Mouse (Mus musculus) neural tube, embryonic 14.5 days (tissue): ENCODE data around the gene Pygb. TPM values are rescaled to one million over a fixed set of nuclear protein-coding genes. Genes with fewer than 3 reads are reported as not detected.

Experiments used
- ATAC-seq: fragments of 200-750 bp; cut with Nextera tagmentation; 2 replicates; pipeline ENCODE4 v1.8.0; 2017; ENCODE audit warnings: low read depth, mild to moderate bottlenecking, moderate TSS enrichment, moderate library complexity
- H3K27ac ChIP-seq: fragments of 300-500 bp; sonication (generic); 2 replicates; pipeline ENCODE4 v1.5.1; 2014; ENCODE audit warnings: low read depth, mild to moderate bottlenecking, control low read depth, low read length, moderate library complexity, mixed read lengths
- H3K27me3 ChIP-seq: fragments of 300-500 bp; sonication (generic); 2 replicates; pipeline ENCODE4 v1.6.1; 2014; ENCODE audit warnings: low read length; ENCODE audit not compliant: control insufficient read depth, insufficient read depth
- H3K36me3 ChIP-seq: fragments of 300-500 bp; sonication (generic); 2 replicates; pipeline ENCODE4 v1.6.1; 2014; ENCODE audit warnings: low read length, mixed read lengths; ENCODE audit not compliant: control insufficient read depth, insufficient read depth
- H3K4me1 ChIP-seq: fragments of 300-500 bp; sonication (generic); 2 replicates; pipeline ENCODE4 v1.6.1; 2014; ENCODE audit warnings: low read length; ENCODE audit not compliant: control insufficient read depth, insufficient read depth
- H3K4me2 ChIP-seq: fragments of 300-500 bp; sonication (generic); 2 replicates; pipeline ENCODE4 v1.6.1; 2014; ENCODE audit warnings: mild to moderate bottlenecking, low read depth, low read length, control low read depth
- H3K4me3 ChIP-seq: fragments of 300-500 bp; sonication (generic); 2 replicates; pipeline ENCODE4 v1.5.1; 2014; ENCODE audit warnings: low read depth, low read length, control low read depth, mixed read lengths
- H3K9ac ChIP-seq: fragments of 300-500 bp; sonication (generic); replicated peaks from 2 replicates; pipeline ENCODE4 v1.6.1; 2014; ENCODE audit warnings: low read depth, mild to moderate bottlenecking, control low read depth, low read length, mixed read lengths
- H3K9me3 ChIP-seq: fragments of 300-500 bp; sonication (generic); 2 replicates; pipeline ENCODE4 v1.6.1; 2016; ENCODE audit warnings: low read length; ENCODE audit not compliant: control insufficient read depth
- WGBS: fragments of 180-500 bp; shearing (Covaris S2); extraction: QIAGEN DNeasy Blood & Tissue Kit; methylation state at CpG from one replicate; pipeline ENCODE4 v1.1.7; 2014; 5-methylcytosine and 5-hydroxymethylcytosine counted together
- polyA plus RNA-seq: library from polyadenylated mRNA; unstranded; fragments of >200 nt; fragmentation: Nextera tagmentation; extraction: Ambion mirVana; gene quantifications from 2 replicates; pipeline ENCODE4 v1.2.1, GENCODE M21; 2014

The Pygb gene
- polyA plus RNA-seq, 1 experiment from 2014 or later = 77.7 TPM

DNA sequence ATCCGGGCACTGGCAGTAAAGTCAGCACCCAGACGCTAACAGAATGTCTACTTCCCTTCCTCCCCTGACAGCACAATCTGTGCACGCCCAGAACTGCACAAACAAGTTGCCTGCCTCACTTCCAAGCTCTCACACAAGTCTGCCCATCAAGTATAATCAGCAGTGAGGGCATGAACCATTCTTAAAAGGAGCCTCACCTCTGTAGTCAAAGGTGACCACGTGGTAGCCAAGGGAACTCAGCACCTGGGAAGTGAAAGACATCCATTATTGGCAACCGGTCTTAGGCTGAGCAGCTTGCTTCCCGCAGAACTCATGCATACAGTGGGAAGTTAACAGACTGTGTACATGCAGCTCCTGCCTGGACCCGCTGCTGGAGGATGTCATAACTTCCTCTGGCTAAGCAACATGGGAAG, 55.5 kb downstream of the Pygb start:
- no peak overlapping the region for H3K9ac ChIP-seq
- no peaks in the 10 kb centered on the region for H3K9me3 ChIP-seq
- no peaks in the 10 kb centered on the region for H3K27me3 ChIP-seq
- no peak for ATAC-seq
- 88% methylated on average over 7 of the region's 7 CpGs for whole genome bisulfite sequencing
- no peak overlapping the region for H3K27ac ChIP-seq
- H3K4me1 ChIP-seq = no peaks in the 10 kb centered on the region
- no peaks in the 10 kb centered on the region; the same call in 1 of the 2 replicates for H3K36me3 ChIP-seq
- no peak overlapping the region for H3K4me3 ChIP-seq
- no peak overlapping the region for H3K4me2 ChIP-seq

GRCm38 (mm10) chr2:150844798-150845197, 58.3 kb downstream of the Pygb start:
- Histone ChIP-seq H3K27me3 (no peaks in the 10 kb centered on the region), H3K9me3 (no peaks in the 10 kb centered on the region), H3K4me3 (no peak overlapping the region), H3K9ac (no peak overlapping the region), H3K4me1 (no peaks in the 10 kb centered on the region; the same call in 1 of the 2 replicates), H3K4me2 (no peak overlapping the region), H3K36me3 (no peaks in the 10 kb centered on the region), H3K27ac (no peak overlapping the region)
- 76% methylated on average over 1 of the region's 1 CpGs for WGBS
- no peak for ATAC-seq

GRCm38 (mm10) chr2:150847436-150847995, 61.0 kb downstream of the Pygb start:
- WGBS = 59% methylated on average over 8 of the region's 8 CpGs
- H3K9me3 ChIP-seq = no peaks in the 10 kb centered on the region

DNA sequence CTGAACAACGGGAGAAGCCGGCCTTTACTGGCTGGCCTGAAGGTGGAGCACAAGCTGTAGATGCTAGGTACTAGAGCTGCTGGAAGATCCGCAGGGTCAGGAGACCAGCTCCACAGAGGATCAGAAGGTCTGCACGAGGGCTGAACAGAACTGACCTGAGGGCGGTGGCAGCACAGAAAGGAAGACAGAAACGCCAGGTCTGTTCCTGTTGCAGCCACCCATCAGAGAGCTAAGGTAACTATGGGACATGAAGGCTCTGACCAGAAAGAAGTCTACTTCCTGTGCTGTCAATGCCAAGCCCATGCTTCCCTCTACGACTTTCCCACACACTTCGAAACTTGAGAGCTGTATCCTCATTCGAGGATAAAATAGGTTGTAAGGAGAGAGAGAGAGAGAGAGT, 64.7 kb downstream of the Pygb start:
- H3K4me2 ChIP-seq = no peak overlapping the region
- no peak overlapping the region for H3K9ac ChIP-seq
- no peaks in the 10 kb centered on the region for H3K9me3 ChIP-seq
- no peak overlapping the region for H3K27ac ChIP-seq
- no peaks in the 10 kb centered on the region for H3K36me3 ChIP-seq
- H3K27me3 ChIP-seq = no peaks in the 10 kb centered on the region
- 87% methylated on average over 9 of the region's 9 CpGs for WGBS
- no peak for ATAC-seq
- no peak overlapping the region for H3K4me3 ChIP-seq
- no peaks in the 10 kb centered on the region; the same call in 1 of the 2 replicates for H3K4me1 ChIP-seq

More at GRCm38 (mm10) chr2:150847436-150847995, 61.0 kb downstream of the Pygb start:
- Histone ChIP-seq H3K27ac (peak overlapping the region; percentile 18; the same call in 1 of the 2 replicates), H3K4me2 (no peak overlapping the region), H3K4me1 (no peaks in the 10 kb centered on the region; the same call in 1 of the 2 replicates), H3K36me3 (no peaks in the 10 kb centered on the region), H3K9ac (no peak overlapping the region), H3K27me3 (no peaks in the 10 kb centered on the region), H3K4me3 (no peak overlapping the region)
- ATAC-seq = peak; percentile 33; the same call in 1 of the 2 replicates

DNA sequence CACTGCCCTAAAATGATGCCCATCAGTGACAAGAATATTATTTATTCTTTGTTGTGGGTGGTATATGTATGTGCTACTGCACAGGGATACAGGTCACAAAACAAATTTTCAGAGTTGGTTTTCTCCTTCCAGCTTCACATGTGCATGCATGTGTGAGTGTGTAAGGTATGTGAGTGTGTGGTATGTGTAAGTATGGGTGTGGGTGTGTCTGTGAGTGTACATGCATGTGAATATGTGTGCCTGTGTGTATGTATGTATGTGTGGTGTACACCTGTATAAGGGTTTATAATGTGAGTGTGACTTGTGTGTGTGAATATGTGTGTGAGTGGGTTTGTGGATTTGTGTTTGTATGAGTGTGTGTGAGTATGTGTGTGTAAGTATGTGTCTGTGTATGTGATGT, 68.7 kb downstream of the Pygb start:
- no peak overlapping the region for H3K27ac ChIP-seq

DNA sequence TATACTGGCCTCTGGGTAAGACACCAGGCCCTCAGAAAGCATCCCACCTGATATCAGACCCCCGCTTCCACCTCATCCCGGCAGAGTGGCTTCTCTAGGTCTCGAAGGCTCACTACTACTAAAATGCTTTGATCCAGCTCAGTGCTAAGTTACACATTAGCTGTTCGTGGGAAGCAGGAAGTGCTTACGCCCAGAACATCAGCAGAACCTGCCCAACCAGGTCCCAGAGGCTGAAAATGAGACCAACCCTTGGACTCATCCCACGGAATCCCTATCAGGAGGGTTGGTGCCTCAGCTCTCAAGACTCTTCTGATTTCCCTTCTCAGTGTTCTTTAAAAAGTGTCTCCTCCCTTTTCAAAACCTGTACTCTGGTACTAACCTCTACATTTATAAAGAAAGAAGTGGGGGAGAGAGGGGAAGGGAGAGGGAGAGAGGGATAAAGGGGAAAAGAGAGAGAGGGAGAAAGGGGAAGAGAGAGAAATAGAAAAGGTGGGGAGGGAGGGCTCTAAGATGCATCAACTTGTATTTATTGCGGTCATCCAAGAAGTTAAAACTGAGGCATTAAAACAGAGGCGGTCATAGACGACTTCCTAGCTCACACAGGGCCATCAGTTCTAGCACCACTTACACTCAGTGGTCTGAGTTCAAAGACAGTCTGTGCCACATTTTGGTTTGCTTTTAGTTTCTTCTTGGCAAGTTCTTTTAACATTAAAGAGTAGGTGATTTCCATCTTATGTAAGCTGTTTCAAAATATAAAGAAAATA, 72.4 kb downstream of the Pygb start:
- H3K4me2 ChIP-seq = no peak overlapping the region
- no peaks in the 10 kb centered on the region for H3K9me3 ChIP-seq
- no peaks in the 10 kb centered on the region for H3K36me3 ChIP-seq
- no peaks in the 10 kb centered on the region for H3K4me1 ChIP-seq
- ATAC-seq = no peak
- WGBS = 87% methylated on average over 9 of the region's 9 CpGs
- no peak overlapping the region for H3K9ac ChIP-seq
- no peak overlapping the region for H3K27ac ChIP-seq
- no peaks in the 10 kb centered on the region for H3K27me3 ChIP-seq
- H3K4me3 ChIP-seq = no peak overlapping the region

More for the DNA sequence above, 68.7 kb downstream of the Pygb start:
- Histone ChIP-seq H3K4me3 (no peak overlapping the region), H3K4me1 (no peaks in the 10 kb centered on the region), H3K27me3 (no peaks in the 10 kb centered on the region), H3K4me2 (no peak overlapping the region), H3K36me3 (no peaks in the 10 kb centered on the region), H3K9ac (no peak overlapping the region), H3K9me3 (no peaks in the 10 kb centered on the region)
- ATAC-seq = no peak

GRCm38 (mm10) chr2:150859709-150860470, 73.4 kb downstream of the Pygb start:
- Histone ChIP-seq H3K4me3 (no peak overlapping the region), H3K27me3 (no peaks in the 10 kb centered on the region), H3K27ac (no peak overlapping the region), H3K9ac (no peak overlapping the region), H3K4me1 (no peaks in the 10 kb centered on the region), H3K4me2 (no peak overlapping the region), H3K36me3 (no peaks in the 10 kb centered on the region), H3K9me3 (no peaks in the 10 kb centered on the region)
- WGBS = 80% methylated on average over 11 of the region's 11 CpGs
- ATAC-seq = no peak

- Histone ChIP-seq H3K4me1 (no peaks in the 10 kb centered on the region), H3K4me2 (no peak overlapping the region)
- 93% methylated on average over 2 of the region's 2 CpGs for WGBS
These were observed 74.6 kb downstream of the Pygb start for GRCm38 (mm10) chr2:150861128-150861527.

GRCm38 (mm10) chr2:150867021-150867420, 80.5 kb downstream of the Pygb start:
- H3K9ac ChIP-seq = no peak overlapping the region
- no peak overlapping the region for H3K4me3 ChIP-seq
- H3K4me1 ChIP-seq = no peaks in the 10 kb centered on the region
- ATAC-seq = no peak
- H3K27me3 ChIP-seq = no peaks in the 10 kb centered on the region
- 92% methylated on average over 2 of the region's 2 CpGs for WGBS
- no peak overlapping the region for H3K27ac ChIP-seq
- H3K9me3 ChIP-seq = no peaks in the 10 kb centered on the region
- H3K36me3 ChIP-seq = no peaks in the 10 kb centered on the region
- no peak overlapping the region for H3K4me2 ChIP-seq

More at GRCm38 (mm10) chr2:150861128-150861527, 74.6 kb downstream of the Pygb start:
- H3K9me3 ChIP-seq = no peaks in the 10 kb centered on the region
- H3K27ac ChIP-seq = no peak overlapping the region
- H3K9ac ChIP-seq = no peak overlapping the region
- no peaks in the 10 kb centered on the region for H3K27me3 ChIP-seq
- ATAC-seq = no peak
- no peak overlapping the region for H3K4me3 ChIP-seq
- H3K36me3 ChIP-seq = no peaks in the 10 kb centered on the region
